Comparison of ENCODE assay signal across 17 mouse cellular contexts in the genomic region with DNA sequence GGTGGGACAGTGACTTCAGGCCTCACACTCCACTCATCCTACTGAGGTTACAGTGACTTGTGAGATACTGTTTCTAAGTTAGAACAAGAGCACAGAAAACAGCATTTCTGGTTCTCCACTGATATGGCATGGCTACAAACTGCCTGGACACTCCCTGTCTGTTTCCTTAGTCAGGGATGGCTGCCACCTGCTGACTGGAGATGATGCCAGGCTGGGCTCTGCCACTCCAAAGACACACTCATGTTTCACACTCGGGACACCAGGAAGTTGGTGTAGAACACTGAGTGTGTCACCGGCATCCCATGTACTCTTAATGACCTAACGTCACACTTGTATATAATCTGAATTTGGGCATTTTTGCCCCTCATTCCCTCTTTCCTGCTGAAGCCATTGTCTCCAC. TPM values are rescaled to one million over a fixed set of nuclear protein-coding genes. Genes with fewer than 3 reads are reported as not detected.
DNase-seq lines count a peak whose midpoint lies in the region; ATAC-seq and TF ChIP-seq lines count a peak whose summit lies in the region.
"Had no signal": no experiment of that assay in that cellular context is flagged by ENCODE, and none has a peak within 500 bp of the region (broad histone marks: within the 10 kb centered on the region; RNA-seq: fewer than 3 reads in every experiment).

No protein-coding gene starts in this region.

- no peak overlapping the region for H3K4me2 ChIP-seq in forebrain, postnatal 0 days (ENCODE audit: low read depth)
- no peak overlapping the region for H3K4me2 ChIP-seq in forebrain, embryonic 16.5 days (ENCODE audit: low read length)
- no peak overlapping the region for H3K4me2 ChIP-seq in hindbrain, postnatal 0 days (ENCODE audit: low read depth, low read length)
- H3K4me2 ChIP-seq in hindbrain, embryonic 14.5 days (replicated peaks), result no peak overlapping the region
- H3K4me2 ChIP-seq in intestine, postnatal 0 days (replicated peaks; ENCODE audit: low read depth), result no peak overlapping the region; the same call in 1 of the 2 replicates
- H3K4me2 ChIP-seq: hindbrain, embryonic 13.5 days; lung, embryonic 14.5 days had no signal

- no peak overlapping the region for H3K27ac ChIP-seq in forebrain, postnatal 0 days (ENCODE audit: low read depth, low read length)
- H3K27ac ChIP-seq in forebrain, embryonic 16.5 days (ENCODE audit: low read length), result no peak overlapping the region
- H3K27ac ChIP-seq in hindbrain, postnatal 0 days, result no peak overlapping the region
- no peak overlapping the region for H3K27ac ChIP-seq in hindbrain, embryonic 14.5 days
- H3K27ac ChIP-seq in left cerebral cortex, adult 2 months, result no peak overlapping the region
- H3K27ac ChIP-seq in intestine, postnatal 0 days (ENCODE audit: low read depth, low read length), result peak overlapping the region; percentile 75
- H3K27ac ChIP-seq: hindbrain, embryonic 13.5 days had no signal

- no peaks in the 10 kb centered on the region for H3K36me3 ChIP-seq in forebrain, postnatal 0 days (ENCODE audit: insufficient read depth)
- H3K36me3 ChIP-seq in forebrain, embryonic 16.5 days (ENCODE audit: control insufficient read depth, insufficient read depth), result no peaks in the 10 kb centered on the region
- no peaks in the 10 kb centered on the region for H3K36me3 ChIP-seq in hindbrain, postnatal 0 days (ENCODE audit: insufficient read depth, low read length)
- H3K36me3 ChIP-seq in hindbrain, embryonic 14.5 days (replicated peaks; ENCODE audit: control insufficient read depth, insufficient read depth), result no peaks in the 10 kb centered on the region
- H3K36me3 ChIP-seq in intestine, postnatal 0 days (ENCODE audit: control insufficient read depth, insufficient read depth), result no peaks in the 10 kb centered on the region
- H3K36me3 ChIP-seq: hindbrain, embryonic 13.5 days had no signal

- ATAC-seq in forebrain, postnatal 0 days, result no peak
- ATAC-seq in forebrain, embryonic 16.5 days, result no peak
- ATAC-seq in hindbrain, postnatal 0 days, result no peak
- ATAC-seq in hindbrain, embryonic 14.5 days (ENCODE audit: low FRiP score), result no peak
- peak; percentile 15; the same call in 1 of the 2 replicates for ATAC-seq in intestine, postnatal 0 days
- ATAC-seq: midbrain, embryonic 16.5 days had no signal

- no peak overlapping the region for H3K4me3 ChIP-seq in forebrain, postnatal 0 days (ENCODE audit: low read depth, low read length)
- no peak overlapping the region for H3K4me3 ChIP-seq in forebrain, embryonic 16.5 days (replicated peaks; ENCODE audit: low read length)
- no peak overlapping the region for H3K4me3 ChIP-seq in hindbrain, postnatal 0 days (ENCODE audit: low read length)
- H3K4me3 ChIP-seq in hindbrain, embryonic 14.5 days (replicated peaks; ENCODE audit: low read length), result no peak overlapping the region
- H3K4me3 ChIP-seq in left cerebral cortex, adult 2 months, result no peak overlapping the region
- no peak overlapping the region for H3K4me3 ChIP-seq in intestine, postnatal 0 days (ENCODE audit: low read depth, low read length)
- H3K4me3 ChIP-seq: erythroblast, embryonic 14.5 days; hindbrain, embryonic 13.5 days had no signal

- WGBS in forebrain, postnatal 0 days, result 76% methylated on average over 3 of the region's 3 CpGs
- WGBS in forebrain, embryonic 16.5 days, result 79% methylated on average over 3 of the region's 3 CpGs
- WGBS in hindbrain, postnatal 0 days, result 75% methylated on average over 3 of the region's 3 CpGs
- 81% methylated on average over 3 of the region's 3 CpGs for WGBS in hindbrain, embryonic 14.5 days
- WGBS in intestine, postnatal 0 days, result 56% methylated on average over 3 of the region's 3 CpGs

- H3K27me3 ChIP-seq in forebrain, postnatal 0 days (ENCODE audit: insufficient read depth, low read length), result no peaks in the 10 kb centered on the region
- H3K27me3 ChIP-seq in forebrain, embryonic 16.5 days (replicated peaks; ENCODE audit: control insufficient read depth, insufficient read depth, low read length), result no peaks in the 10 kb centered on the region
- no peaks in the 10 kb centered on the region for H3K27me3 ChIP-seq in hindbrain, postnatal 0 days (ENCODE audit: insufficient read depth, low read length)
- H3K27me3 ChIP-seq in hindbrain, embryonic 14.5 days (ENCODE audit: control insufficient read depth, insufficient read depth, low read length), result no peaks in the 10 kb centered on the region
- no peaks in the 10 kb centered on the region for H3K27me3 ChIP-seq in intestine, postnatal 0 days (replicated peaks; ENCODE audit: control insufficient read depth, insufficient read depth, low read length)
- H3K27me3 ChIP-seq: hindbrain, embryonic 13.5 days had no signal

- H3K4me1 ChIP-seq in forebrain, postnatal 0 days (ENCODE audit: insufficient read depth), result no peaks in the 10 kb centered on the region
- peaks cover 15% of the 10 kb centered on the region for H3K4me1 ChIP-seq in forebrain, embryonic 16.5 days (replicated peaks; ENCODE audit: control insufficient read depth, insufficient read depth, low read length)
- H3K4me1 ChIP-seq in hindbrain, postnatal 0 days (ENCODE audit: insufficient read depth, low read length), result no peaks in the 10 kb centered on the region; the same call in 1 of the 2 replicates
- H3K4me1 ChIP-seq in hindbrain, embryonic 14.5 days (replicated peaks; ENCODE audit: control insufficient read depth, insufficient read depth, low read length), result peaks cover 6% of the 10 kb centered on the region
- peaks cover 11% of the 10 kb centered on the region for H3K4me1 ChIP-seq in intestine, postnatal 0 days (replicated peaks; ENCODE audit: control insufficient read depth, insufficient read depth, low read length)

- no peak for DNase-seq in forebrain, postnatal 0 days
- DNase-seq in hindbrain, postnatal 0 days (ENCODE audit: low spot score), result no peak
- no peak for DNase-seq in hindbrain, embryonic 14.5 days (ENCODE audit: low spot score)
- no peak for DNase-seq in left cerebral cortex, adult 2 months (ENCODE audit: extremely low spot score in 1 of 2, low spot score in 2 of 2)
- DNase-seq in left cerebral cortex, postnatal 4 days, result no peak
- no peak for DNase-seq in gastrocnemius, adult 8-10 months (ENCODE audit: low spot score in 2 of 2)
- DNase-seq: adrenal gland, adult 2 months; cerebellum, adult 11-12 months; gastrocnemius, postnatal 10 days; kidney, postnatal 4 days; lung, embryonic 14.5 days; thymus, adult 18-20 months had no signal

- intact Hi-C loops in left cerebral cortex, adult 2 months (cut with DNase I), result no loop called here
- intact Hi-C loops in left cerebral cortex, postnatal 4 days (cut with DNase I), result no loop called here

- H3K9me3 ChIP-seq in forebrain, postnatal 0 days (ENCODE audit: low read length), result no peaks in the 10 kb centered on the region
- no peaks in the 10 kb centered on the region for H3K9me3 ChIP-seq in forebrain, embryonic 16.5 days (ENCODE audit: control insufficient read depth, low read length)
- H3K9me3 ChIP-seq in hindbrain, postnatal 0 days (ENCODE audit: low read length), result no peaks in the 10 kb centered on the region
- H3K9me3 ChIP-seq in hindbrain, embryonic 14.5 days (ENCODE audit: control insufficient read depth, low read length), result no peaks in the 10 kb centered on the region
- H3K9me3 ChIP-seq in intestine, postnatal 0 days (ENCODE audit: control insufficient read depth), result no peaks in the 10 kb centered on the region
- H3K9me3 ChIP-seq: hindbrain, embryonic 13.5 days had no signal

- no peak overlapping the region for H3K9ac ChIP-seq in forebrain, postnatal 0 days
- no peak overlapping the region for H3K9ac ChIP-seq in forebrain, embryonic 16.5 days (replicated peaks; ENCODE audit: low read depth, low read length)
- no peak overlapping the region for H3K9ac ChIP-seq in hindbrain, postnatal 0 days (replicated peaks; ENCODE audit: low read length)
- H3K9ac ChIP-seq in hindbrain, embryonic 14.5 days, result no peak overlapping the region
- 0 out of 2 replicates have a peak overlapping the region, but pooled peaks have one; percentile 11 for H3K9ac ChIP-seq in intestine, postnatal 0 days (ENCODE audit: low read depth, low read length)
- H3K9ac ChIP-seq: hindbrain, embryonic 13.5 days; lung, embryonic 14.5 days had no signal

- peak; percentile 17; the same call in 1 of the 2 replicates for TF ChIP-seq CTCF in forebrain, postnatal 0 days (IDR thresholded peaks at IDR 0.05; ENCODE audit: low read depth)
- TF ChIP-seq CTCF in hindbrain, postnatal 0 days (IDR thresholded peaks at IDR 0.05; ENCODE audit: low read depth), result peak; percentile 33; the same call in 1 of the 2 replicates
- peak; percentile 16 for TF ChIP-seq CTCF in left cerebral cortex, adult 2 months (IDR thresholded peaks at IDR 0.05)
- TF ChIP-seq CTCF in intestine, postnatal 0 days (IDR thresholded peaks at IDR 0.05; ENCODE audit: low read depth), result peak; percentile 69

RNA-seq across cellular contexts. Expression of a gene that starts 22.3 kb away (rescaled TPM):
- total RNA-seq in forebrain, postnatal 0 days (2014; rRNA removed), result 36.7 and 44.3 TPM in 2 replicates
- 8.7 and 10.6 TPM in 2 replicates for polyA plus RNA-seq in forebrain, postnatal 0 days (2015; fragmentation: Nextera tagmentation; extraction: Ambion mirVana)
- 32.8 and 33.4 TPM in 2 replicates for polyA plus RNA-seq in forebrain, embryonic 16.5 days (2015; fragmentation: Nextera tagmentation; extraction: Ambion mirVana)
- 62.2 and 62.8 TPM in 2 replicates for total RNA-seq in hindbrain, postnatal 0 days (2014; rRNA removed)
- polyA plus RNA-seq in hindbrain, postnatal 0 days (2015; fragmentation: Nextera tagmentation; extraction: Ambion mirVana), result 11.5 and 12.2 TPM in 2 replicates
- 19.3 and 22.1 TPM in 2 replicates for polyA plus RNA-seq in hindbrain, embryonic 14.5 days (2014; fragmentation: Nextera tagmentation; extraction: Ambion mirVana)
- total RNA-seq in left cerebral cortex, adult 2 months (2021), result 10 to 100 TPM; 44.1 to 47.9 TPM
- total RNA-seq in left cerebral cortex, postnatal 4 days (2021), result 10 to 100 TPM; 43.2 to 46.9 TPM
- 4.5 and 5.3 TPM in 2 replicates for polyA plus RNA-seq in intestine, postnatal 0 days (2015; fragmentation: Nextera tagmentation; extraction: Ambion mirVana)
- total RNA-seq in gastrocnemius, adult 8-10 months (2022), result 1 to 10 TPM; 3.9 to 5.4 (median 4.5) TPM

Comparison
In these comparisons a context has a peak if more than half of its experiments do, and no peak if none do; other contexts are left out.
1. CTCF ChIP-seq: peak in every context shown above with its lines; median percentile 69 in intestine, postnatal 0 days; 33 in hindbrain, postnatal 0 days; 17 in forebrain, postnatal 0 days; 16 in left cerebral cortex, adult 2 months.